Mouse (Mus musculus): Measurements from ENCODE around the gene Pcolce2. TPM values are rescaled to one million over a fixed set of nuclear protein-coding genes. Genes with fewer than 3 reads are reported as not detected.
A peak's percentile ranks its signal among the peaks of the same experiment; 100 is the strongest.
"Not testable (repeated sequence)": the region's sequence is repeated elsewhere in the genome, so short reads cannot be mapped to it uniquely, and the experiment has no call there.

The Pcolce2 gene
- polyA plus RNA-seq, 1 experiment from 2014 or later = 0.88 TPM

DNA sequence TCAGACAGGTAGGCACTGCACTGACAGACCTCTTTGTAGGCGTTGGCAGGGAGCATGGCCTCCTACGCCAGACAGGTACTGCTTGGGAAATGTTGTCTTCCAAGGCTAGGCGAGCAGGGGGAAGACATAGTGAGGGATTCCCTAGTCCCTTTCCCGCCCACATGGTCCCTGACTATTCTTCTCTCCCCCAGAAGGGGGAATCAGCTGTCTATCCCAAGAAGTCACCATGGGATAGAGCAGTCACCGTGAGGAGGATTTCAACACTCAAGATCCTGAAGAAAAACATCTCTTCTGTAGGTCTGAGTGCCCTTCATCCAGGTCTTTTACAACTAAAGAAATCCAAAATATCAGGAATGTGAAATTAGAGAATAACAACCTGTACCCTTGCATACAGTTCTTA is 30.2 kb upstream of the Pcolce2 start:
- 57% methylated on average over 5 of the region's 5 CpGs for WGBS
- H3K27me3 ChIP-seq (ENCODE audit: control insufficient read depth, insufficient read depth, low read length) = no peaks in the 10 kb centered on the region
- H3K4me2 ChIP-seq (ENCODE audit: low read depth, low read length) = no peak overlapping the region
- no peaks in the 10 kb centered on the region for H3K36me3 ChIP-seq (ENCODE audit: control insufficient read depth, insufficient read depth, low read length)
- H3K4me1 ChIP-seq (ENCODE audit: control insufficient read depth, insufficient read depth, low read length) = no peaks in the 10 kb centered on the region
- H3K9me3 ChIP-seq (replicated peaks; ENCODE audit: control insufficient read depth, low read length) = no peaks in the 10 kb centered on the region
- H3K9ac ChIP-seq (ENCODE audit: low read length) = no peak overlapping the region
- H3K4me3 ChIP-seq (replicated peaks; ENCODE audit: low read length) = no peak overlapping the region
- ATAC-seq (ENCODE audit: insufficient read depth, low FRiP score) = no peak
- H3K27ac ChIP-seq (ENCODE audit: low read length) = no peak overlapping the region

DNA sequence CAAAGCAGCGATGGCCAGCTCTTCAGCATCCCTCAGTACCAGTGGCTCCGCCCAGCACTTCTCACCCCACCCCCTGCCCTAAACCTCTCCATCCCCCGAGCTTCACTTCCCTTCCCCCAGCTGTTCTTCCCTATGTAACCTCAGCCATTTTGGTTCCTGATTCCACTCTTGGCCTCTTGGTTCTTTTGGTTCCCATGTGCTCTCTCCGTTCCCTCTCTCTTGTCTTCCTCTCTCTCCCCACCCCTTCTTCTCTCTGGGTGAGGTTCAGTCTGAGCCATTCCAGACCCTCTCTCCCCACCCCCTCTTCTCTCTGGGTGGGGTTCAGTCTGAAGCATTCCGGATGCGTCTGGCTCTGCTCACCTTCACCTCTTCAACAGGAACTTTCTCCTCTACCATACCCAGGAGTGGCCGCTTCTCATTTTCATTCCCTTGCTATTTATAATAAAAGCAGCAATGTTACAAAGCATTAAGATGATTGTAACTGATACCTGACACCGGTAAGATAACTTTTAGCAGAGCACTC is 25.1 kb upstream of the Pcolce2 start:
- ATAC-seq (ENCODE audit: insufficient read depth, low FRiP score) = no peak
- Histone ChIP-seq H3K36me3 (ENCODE audit: control insufficient read depth, insufficient read depth, low read length) (no peaks in the 10 kb centered on the region), H3K9me3 (replicated peaks; ENCODE audit: control insufficient read depth, low read length) (no peaks in the 10 kb centered on the region), H3K4me1 (ENCODE audit: control insufficient read depth, insufficient read depth, low read length) (no peaks in the 10 kb centered on the region), H3K4me3 (replicated peaks; ENCODE audit: low read length) (no peak overlapping the region), H3K4me2 (ENCODE audit: low read depth, low read length) (no peak overlapping the region), H3K9ac (ENCODE audit: low read length) (no peak overlapping the region), H3K27me3 (ENCODE audit: control insufficient read depth, insufficient read depth, low read length) (no peaks in the 10 kb centered on the region), H3K27ac (ENCODE audit: low read length) (no peak overlapping the region)
- WGBS = 70% methylated on average over 8 of the region's 8 CpGs

DNA sequence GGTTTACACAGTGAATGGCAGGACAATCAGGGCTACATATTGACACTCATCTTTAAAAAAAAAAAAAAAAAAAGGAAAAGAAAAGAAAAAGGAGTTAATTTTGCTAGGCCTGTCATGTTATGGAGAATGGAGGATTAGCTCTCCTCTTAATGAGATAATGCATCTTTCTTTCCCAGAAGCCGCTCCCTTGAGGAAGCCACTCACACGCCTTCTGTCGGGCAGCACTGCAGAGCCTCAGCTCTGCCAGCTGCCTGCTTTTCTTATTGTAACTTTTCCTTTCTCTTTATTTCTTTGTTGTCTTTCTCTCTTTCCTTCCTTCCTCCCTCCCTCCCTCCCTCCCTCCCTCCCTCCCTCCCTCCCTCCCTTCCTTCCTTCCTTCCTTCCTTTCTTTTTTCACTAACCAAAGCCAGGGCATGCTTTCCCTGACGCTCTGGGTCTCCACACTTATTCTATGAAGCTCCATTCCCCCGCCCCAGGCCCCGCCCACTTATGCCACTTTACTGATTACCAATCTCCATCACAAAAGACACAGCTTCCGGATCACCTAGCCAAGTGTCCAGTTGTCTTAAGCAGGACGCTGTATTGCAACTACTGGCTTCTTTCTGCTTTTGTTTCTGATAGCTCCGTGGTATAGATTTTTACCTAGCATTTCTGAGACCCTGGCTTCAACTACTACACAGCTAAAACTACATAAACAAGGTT is 23.8 kb upstream of the Pcolce2 start:
- Histone ChIP-seq H3K36me3 (ENCODE audit: control insufficient read depth, insufficient read depth, low read length) (no peaks in the 10 kb centered on the region), H3K9me3 (replicated peaks; ENCODE audit: control insufficient read depth, low read length) (no peaks in the 10 kb centered on the region), H3K27ac (ENCODE audit: low read length) (no peak overlapping the region), H3K27me3 (ENCODE audit: control insufficient read depth, insufficient read depth, low read length) (no peaks in the 10 kb centered on the region), H3K4me2 (ENCODE audit: low read depth, low read length) (0 out of 2 replicates have a peak overlapping the region, but pooled peaks have one; percentile 25), H3K4me1 (ENCODE audit: control insufficient read depth, insufficient read depth, low read length) (no peaks in the 10 kb centered on the region), H3K9ac (ENCODE audit: low read length) (no peak overlapping the region), H3K4me3 (replicated peaks; ENCODE audit: low read length) (no peak overlapping the region)
- no peak for ATAC-seq (ENCODE audit: insufficient read depth, low FRiP score)
- WGBS = 26% methylated on average over 9 of the region's 9 CpGs

DNA sequence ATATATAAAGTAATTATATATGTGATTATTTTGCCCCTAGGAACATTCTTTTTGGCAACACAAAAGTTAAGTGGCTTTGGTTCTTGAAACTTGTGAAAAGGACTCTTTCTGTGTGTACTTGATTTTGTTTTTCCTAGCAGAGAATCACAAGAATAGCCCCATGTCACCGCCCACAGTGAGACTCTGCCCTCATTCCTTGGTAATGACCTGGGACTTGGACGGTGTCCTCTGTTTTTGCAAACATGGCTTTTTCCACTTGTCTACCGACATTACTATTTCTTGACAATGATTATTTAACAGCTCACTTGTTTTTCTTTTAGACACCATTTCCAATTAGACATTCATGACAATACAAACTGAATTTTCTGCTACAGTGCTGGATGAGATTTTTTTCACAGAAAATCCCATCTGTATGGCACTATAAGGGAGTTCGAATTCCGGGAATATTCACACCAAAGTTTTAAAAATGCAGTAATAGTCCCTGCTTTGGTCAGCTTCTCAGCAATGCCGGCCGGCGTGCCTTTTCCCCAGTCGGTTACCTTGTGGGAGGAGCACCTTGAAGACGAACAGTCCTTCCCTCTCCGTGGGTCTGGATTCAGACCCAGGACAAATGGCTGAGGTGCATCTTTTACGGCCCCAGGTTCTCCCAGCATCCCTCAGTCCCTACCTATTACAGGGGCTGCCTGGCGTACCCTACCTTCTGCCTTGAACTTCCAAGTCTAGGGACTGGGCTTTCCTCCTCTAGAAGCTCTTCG is 22.4 kb upstream of the Pcolce2 start:
- 69% methylated on average over 14 of the region's 14 CpGs for WGBS
- no peak overlapping the region for H3K4me2 ChIP-seq (ENCODE audit: low read depth, low read length)
- H3K4me1 ChIP-seq (ENCODE audit: control insufficient read depth, insufficient read depth, low read length) = no peaks in the 10 kb centered on the region
- no peak overlapping the region for H3K4me3 ChIP-seq (replicated peaks; ENCODE audit: low read length)
- H3K27ac ChIP-seq (ENCODE audit: low read length) = no peak overlapping the region
- H3K36me3 ChIP-seq (ENCODE audit: control insufficient read depth, insufficient read depth, low read length) = no peaks in the 10 kb centered on the region
- no peak overlapping the region for H3K9ac ChIP-seq (ENCODE audit: low read length)
- no peaks in the 10 kb centered on the region for H3K9me3 ChIP-seq (replicated peaks; ENCODE audit: control insufficient read depth, low read length)
- no peak for ATAC-seq (ENCODE audit: insufficient read depth, low FRiP score)
- H3K27me3 ChIP-seq (ENCODE audit: control insufficient read depth, insufficient read depth, low read length) = no peaks in the 10 kb centered on the region

DNA sequence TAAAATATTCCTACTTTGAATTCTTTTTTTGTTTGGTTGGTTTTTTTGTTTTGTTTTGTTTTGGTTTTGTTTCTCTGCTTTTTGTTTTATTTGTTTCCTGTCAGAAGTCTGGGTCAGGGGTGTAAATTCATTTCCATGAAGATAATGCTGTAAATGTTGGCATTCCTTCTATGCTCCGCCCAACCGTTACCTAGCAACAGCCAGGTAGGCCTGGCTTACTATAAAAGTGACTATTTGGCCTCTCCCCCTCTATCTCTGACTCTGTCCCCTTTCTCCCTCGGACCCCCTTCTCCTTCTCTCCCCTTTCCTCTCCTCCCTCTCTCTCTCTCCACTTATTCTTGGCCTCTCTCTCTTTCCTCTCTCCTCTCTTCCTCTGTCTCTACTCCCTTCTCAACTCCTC is 21.4 kb upstream of the Pcolce2 start:
- H3K36me3 ChIP-seq (ENCODE audit: control insufficient read depth, insufficient read depth, low read length) = no peaks in the 10 kb centered on the region
- WGBS = 70% methylated on average over 3 of the region's 3 CpGs
- no peak overlapping the region for H3K4me2 ChIP-seq (ENCODE audit: low read depth, low read length)
- no peak overlapping the region for H3K4me3 ChIP-seq (replicated peaks; ENCODE audit: low read length)
- ATAC-seq (ENCODE audit: insufficient read depth, low FRiP score) = no peak
- H3K9ac ChIP-seq (ENCODE audit: low read length) = no peak overlapping the region
- no peaks in the 10 kb centered on the region for H3K4me1 ChIP-seq (ENCODE audit: control insufficient read depth, insufficient read depth, low read length)
- no peaks in the 10 kb centered on the region for H3K9me3 ChIP-seq (replicated peaks; ENCODE audit: control insufficient read depth, low read length)
- no peak overlapping the region for H3K27ac ChIP-seq (ENCODE audit: low read length)
- H3K27me3 ChIP-seq (ENCODE audit: control insufficient read depth, insufficient read depth, low read length) = no peaks in the 10 kb centered on the region

DNA sequence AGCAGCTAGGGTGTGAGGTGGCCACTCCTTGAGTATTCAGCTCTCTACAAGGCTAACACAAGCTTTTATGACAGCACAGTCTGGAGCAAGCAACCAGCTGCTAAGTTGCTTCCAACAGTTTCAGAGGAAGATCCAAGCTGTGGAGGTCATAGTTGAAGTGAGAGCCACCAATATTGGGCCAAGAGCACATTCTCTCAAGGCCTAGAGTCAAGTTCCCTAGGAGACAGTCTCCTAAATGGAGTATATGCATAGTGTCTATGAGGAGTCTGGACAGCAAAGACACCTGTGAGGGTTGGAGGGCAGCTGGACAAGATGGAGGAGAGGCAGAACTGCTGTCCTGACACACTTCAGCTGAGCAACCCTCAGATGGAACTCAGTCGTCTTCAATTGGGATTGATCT is 18.8 kb upstream of the Pcolce2 start:
- Histone ChIP-seq H3K4me2 (ENCODE audit: low read depth, low read length) (no peak overlapping the region), H3K27me3 (ENCODE audit: control insufficient read depth, insufficient read depth, low read length) (no peaks in the 10 kb centered on the region), H3K36me3 (ENCODE audit: control insufficient read depth, insufficient read depth, low read length) (no peaks in the 10 kb centered on the region), H3K4me1 (ENCODE audit: control insufficient read depth, insufficient read depth, low read length) (no peaks in the 10 kb centered on the region), H3K4me3 (replicated peaks; ENCODE audit: low read length) (no peak overlapping the region), H3K9ac (ENCODE audit: low read length) (no peak overlapping the region), H3K9me3 (replicated peaks; ENCODE audit: control insufficient read depth, low read length) (no peaks in the 10 kb centered on the region), H3K27ac (ENCODE audit: low read length) (no peak overlapping the region)
- no peak for ATAC-seq (ENCODE audit: insufficient read depth, low FRiP score)
- WGBS = 87% methylated on average over 1 of the region's 1 CpGs

DNA sequence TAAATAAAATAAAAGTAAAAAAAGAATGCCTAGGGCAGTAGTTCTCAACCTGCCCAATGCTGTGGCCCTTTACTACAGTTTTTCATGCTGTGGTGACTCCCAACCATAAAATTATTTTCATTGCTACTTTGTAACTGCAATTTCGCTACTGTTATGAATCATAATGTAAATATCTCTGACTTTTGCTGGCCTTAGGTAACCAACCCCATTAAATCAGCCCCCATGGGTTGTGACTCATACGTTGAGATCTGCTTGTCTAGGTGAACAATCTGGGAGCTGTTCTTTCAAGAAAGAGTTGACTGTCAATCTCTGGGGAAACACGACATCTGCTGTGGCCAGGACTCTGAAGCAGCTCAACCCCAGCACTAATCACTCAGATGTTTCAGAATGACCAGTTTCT is 13.3 kb upstream of the Pcolce2 start:
- H3K9me3 ChIP-seq (replicated peaks; ENCODE audit: control insufficient read depth, low read length) = no peaks in the 10 kb centered on the region
- no peak overlapping the region for H3K27ac ChIP-seq (ENCODE audit: low read length)
- no peaks in the 10 kb centered on the region for H3K36me3 ChIP-seq (ENCODE audit: control insufficient read depth, insufficient read depth, low read length)
- H3K4me2 ChIP-seq (ENCODE audit: low read depth, low read length) = no peak overlapping the region
- no peak overlapping the region for H3K9ac ChIP-seq (ENCODE audit: low read length)
- no peaks in the 10 kb centered on the region for H3K27me3 ChIP-seq (ENCODE audit: control insufficient read depth, insufficient read depth, low read length)
- H3K4me1 ChIP-seq (ENCODE audit: control insufficient read depth, insufficient read depth, low read length) = no peaks in the 10 kb centered on the region
- no peak for ATAC-seq (ENCODE audit: insufficient read depth, low FRiP score)
- H3K4me3 ChIP-seq (replicated peaks; ENCODE audit: low read length) = no peak overlapping the region
- 59% methylated on average over 3 of the region's 3 CpGs for WGBS

DNA sequence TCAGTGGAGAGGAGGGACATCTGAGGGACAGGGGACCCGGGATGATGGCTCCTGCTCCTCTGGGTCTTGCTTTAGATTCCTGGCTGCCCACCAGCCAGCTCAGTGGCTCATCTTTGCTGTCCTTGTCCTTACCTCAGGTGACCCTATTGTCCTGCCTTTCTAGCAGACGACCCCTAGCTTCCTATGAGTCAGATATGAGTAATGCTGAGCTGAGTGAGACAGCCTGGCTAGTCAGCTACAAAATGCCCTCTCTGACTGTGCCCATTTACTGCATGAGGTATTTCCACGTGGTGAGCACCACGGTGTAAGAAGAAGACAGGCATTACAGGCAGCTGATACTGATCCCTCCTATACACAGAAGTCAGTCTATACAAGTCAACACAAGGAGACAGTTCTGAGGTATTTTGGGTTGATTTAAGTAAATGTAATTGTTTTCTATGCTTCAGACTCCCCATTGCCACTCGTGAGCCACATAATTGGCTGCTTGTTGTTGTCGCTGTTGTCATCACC is 8.9 kb upstream of the Pcolce2 start:
- H3K36me3 ChIP-seq (ENCODE audit: control insufficient read depth, insufficient read depth, low read length) = no peaks in the 10 kb centered on the region
- H3K27me3 ChIP-seq (ENCODE audit: control insufficient read depth, insufficient read depth, low read length) = no peaks in the 10 kb centered on the region
- no peak overlapping the region for H3K4me3 ChIP-seq (replicated peaks; ENCODE audit: low read length)
- 68% methylated on average over 6 of the region's 6 CpGs for WGBS
- H3K9ac ChIP-seq (ENCODE audit: low read length) = no peak overlapping the region
- H3K27ac ChIP-seq (ENCODE audit: low read length) = no peak overlapping the region
- H3K4me1 ChIP-seq (ENCODE audit: control insufficient read depth, insufficient read depth, low read length) = no peaks in the 10 kb centered on the region
- no peak overlapping the region for H3K4me2 ChIP-seq (ENCODE audit: low read depth, low read length)
- H3K9me3 ChIP-seq (replicated peaks; ENCODE audit: control insufficient read depth, low read length) = no peaks in the 10 kb centered on the region
- no peak for ATAC-seq (ENCODE audit: insufficient read depth, low FRiP score)

DNA sequence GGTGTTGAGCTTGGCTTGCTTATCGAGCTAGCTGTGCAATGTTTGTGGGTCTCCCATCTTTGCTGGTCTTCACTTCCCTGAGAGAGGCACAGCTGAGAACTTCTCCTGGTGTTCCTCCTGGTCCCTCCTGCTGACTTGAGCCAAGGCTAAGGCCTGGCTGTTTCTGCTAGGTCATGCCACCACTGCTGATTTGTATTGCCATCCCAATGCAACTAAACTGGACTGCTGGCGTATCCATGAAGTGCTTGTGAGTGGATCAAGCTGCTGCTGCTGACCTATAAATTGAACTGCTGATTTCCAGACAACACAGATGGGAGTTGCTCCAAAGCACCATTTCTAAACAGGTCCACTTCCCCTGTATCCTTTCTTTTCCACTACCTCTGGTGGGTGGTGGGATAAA is 7.8 kb upstream of the Pcolce2 start:
- H3K9me3 ChIP-seq (replicated peaks; ENCODE audit: control insufficient read depth, low read length); H3K9ac ChIP-seq (ENCODE audit: low read length); H3K4me3 ChIP-seq (replicated peaks; ENCODE audit: low read length); H3K36me3 ChIP-seq (ENCODE audit: control insufficient read depth, insufficient read depth, low read length); H3K27me3 ChIP-seq (ENCODE audit: control insufficient read depth, insufficient read depth, low read length); ATAC-seq (ENCODE audit: insufficient read depth, low FRiP score); H3K4me1 ChIP-seq (ENCODE audit: control insufficient read depth, insufficient read depth, low read length); H3K27ac ChIP-seq (ENCODE audit: low read length); H3K4me2 ChIP-seq (ENCODE audit: low read depth, low read length): not testable (repeated sequence)
- 80% methylated on average over 2 of the region's 2 CpGs for WGBS
